Mouse (Mus musculus): ENCODE measurements around the gene Prdx2.

GRCm38 (mm10) chr8:84967532-84968304 lies 1.7 kb upstream of the Prdx2 start:
- TF ChIP-seq POLR2A (IDR thresholded peaks at IDR 0.05; ENCODE audit: control insufficient read depth, extremely low read depth, insufficient read depth, low read length, poor library complexity) (no peak), CTCF (IDR thresholded peaks at IDR 0.05; ENCODE audit: borderline replicate concordance, control insufficient read depth, extremely low read depth, insufficient read depth, low read length, poor library complexity) (no peak)

All from thymus, adult 2 months (tissue).